Mouse (Mus musculus) heart, postnatal 0 days (tissue): ENCODE data around the gene RPS10-NUDT3. TPM values are rescaled to one million over a fixed set of nuclear protein-coding genes. Genes with fewer than 3 reads are reported as not detected.

ENCODE experiments used
- ATAC-seq: fragments of 200-750 bp; cut with Nextera tagmentation; 2 replicates; pipeline ENCODE4 v1.8.0; 2017; ENCODE audit warnings: low read depth, moderate number of reproducible peaks, moderate library complexity; ENCODE audit not compliant: insufficient read depth
- DNase-seq: peaks from one replicate; pipeline ENCODE4 v3.0.0-alpha.2; 2016; ENCODE audit warnings: low spot score
- H3K27ac ChIP-seq: fragments of 300-500 bp; sonication (generic); 2 replicates; pipeline ENCODE4 v1.5.1; 2014; ENCODE audit warnings: low read depth, mild to moderate bottlenecking
- H3K27me3 ChIP-seq: fragments of 300-500 bp; sonication (generic); 2 replicates; pipeline ENCODE4 v1.6.1; 2014; ENCODE audit warnings: low read length, mixed read lengths; ENCODE audit not compliant: control insufficient read depth, insufficient read depth
- H3K36me3 ChIP-seq: fragments of 300-500 bp; sonication (generic); replicated peaks from 2 replicates; pipeline ENCODE4 v1.6.1; 2014; ENCODE audit warnings: low read length, mixed read lengths; ENCODE audit not compliant: control insufficient read depth, insufficient read depth
- H3K4me1 ChIP-seq: fragments of 300-500 bp; sonication (generic); 2 replicates; pipeline ENCODE4 v1.6.1; 2014; ENCODE audit warnings: antibody characterized with exemption; ENCODE audit not compliant: control insufficient read depth, insufficient read depth
- H3K4me2 ChIP-seq: fragments of 300-500 bp; sonication (generic); 2 replicates; pipeline ENCODE4 v1.6.1; 2014; ENCODE audit warnings: low read depth, mild to moderate bottlenecking, low read length, moderate library complexity
- H3K4me3 ChIP-seq: fragments of 300-500 bp; sonication (generic); 2 replicates; pipeline ENCODE4 v1.5.1; 2014; ENCODE audit warnings: low read depth, low read length
- H3K9ac ChIP-seq: fragments of 300-500 bp; sonication (generic); replicated peaks from 2 replicates; pipeline ENCODE4 v1.6.1; 2014; ENCODE audit warnings: low read depth, low read length, mixed read lengths
- H3K9me3 ChIP-seq: fragments of 300-500 bp; sonication (generic); replicated peaks from 2 replicates; pipeline ENCODE4 v1.6.1; 2016; ENCODE audit warnings: low read length; ENCODE audit not compliant: control insufficient read depth
- CTCF ChIP-seq: IDR thresholded peaks from 2 replicates; pipeline ENCODE4 v1.5.1; 2016; ENCODE audit warnings: antibody characterized with exemption, control low read depth, low read depth
- EP300 ChIP-seq: IDR thresholded peaks from 2 replicates; pipeline ENCODE4 v1.6.1; 2016; ENCODE audit warnings: antibody characterized with exemption, low read depth
- WGBS: fragments of 180-500 bp; shearing (Covaris S2); extraction: QIAGEN DNeasy Blood & Tissue Kit; methylation state at CpG from one replicate; pipeline ENCODE4 v1.1.7; 2014; 5-methylcytosine and 5-hydroxymethylcytosine counted together
- polyA plus RNA-seq: library from polyadenylated mRNA; unstranded; fragments of >200 nt; fragmentation: Nextera tagmentation; extraction: Ambion mirVana; gene quantifications from 2 replicates; pipeline ENCODE4 v1.2.1, GENCODE M21; 2015
- total RNA-seq: library from RNA; depleted of rRNA; stranded (reverse); fragments of >200 nt; gene quantifications from 2 replicates; pipeline ENCODE4 v1.2.3, GENCODE M21; 2014; ENCODE audit warnings: low replicate concordance; rRNA removed

The RPS10-NUDT3 gene
- total and polyA plus RNA-seq, 2 experiments from 2014 or later = not detected

DNA sequence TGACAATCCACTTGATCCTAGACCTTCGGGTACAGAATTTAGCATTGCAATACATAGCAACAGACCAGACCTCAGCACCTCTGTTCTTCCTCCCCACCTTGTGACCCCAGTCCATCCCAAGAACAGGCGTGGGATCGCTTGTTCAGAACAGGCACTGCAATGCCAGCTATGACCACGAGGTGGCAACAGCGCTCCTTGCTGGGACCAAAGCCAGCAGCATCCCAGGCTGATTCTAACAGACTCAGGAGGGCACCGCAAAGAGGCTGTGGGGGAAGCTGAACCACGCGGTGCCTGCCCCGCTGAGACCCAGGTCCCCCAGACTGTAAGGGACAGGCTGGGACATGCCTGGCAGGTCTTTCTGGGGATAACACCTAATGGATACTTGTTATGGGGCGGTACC lies 100.3 kb downstream of the RPS10-NUDT3 start:
- Histone ChIP-seq H3K4me2 (no peak overlapping the region), H3K36me3 (no peaks in the 10 kb centered on the region), H3K4me1 (no peaks in the 10 kb centered on the region), H3K9ac (no peak overlapping the region), H3K4me3 (no peak overlapping the region), H3K27ac (no peak overlapping the region), H3K27me3 (no peaks in the 10 kb centered on the region), H3K9me3 (no peaks in the 10 kb centered on the region)
- DNase-seq = peak; percentile 64
- TF ChIP-seq CTCF (peak; percentile 100), EP300 (no peak)
- peak; percentile 70 for ATAC-seq
- 7% methylated on average over 10 of the region's 10 CpGs for WGBS

GRCm38 (mm10) chr17:27533354-27533753 lies 101.7 kb downstream of the RPS10-NUDT3 start:
- no peaks in the 10 kb centered on the region for H3K9me3 ChIP-seq
- H3K4me3 ChIP-seq = no peak overlapping the region
- no peak overlapping the region for H3K9ac ChIP-seq
- ATAC-seq (no peak), DNase-seq (no peak)
- no peaks in the 10 kb centered on the region for H3K27me3 ChIP-seq
- TF ChIP-seq EP300 (no peak), CTCF (peak; percentile 18; the same call in 1 of the 2 replicates)
- H3K36me3 ChIP-seq = no peaks in the 10 kb centered on the region
- H3K4me1 ChIP-seq = no peaks in the 10 kb centered on the region
- no peak overlapping the region for H3K27ac ChIP-seq
- no peak overlapping the region for H3K4me2 ChIP-seq
- 75% methylated on average over 3 of the region's 3 CpGs for WGBS

- ATAC-seq (no peak), DNase-seq (no peak)
- H3K9ac ChIP-seq = no peak overlapping the region
- no peaks in the 10 kb centered on the region for H3K36me3 ChIP-seq
- no peak overlapping the region for H3K27ac ChIP-seq
- no peaks in the 10 kb centered on the region for H3K27me3 ChIP-seq
- H3K9me3 ChIP-seq = no peaks in the 10 kb centered on the region
- H3K4me2 ChIP-seq = no peak overlapping the region
- TF ChIP-seq CTCF (no peak), EP300 (no peak)
- 84% methylated on average over 8 of the region's 8 CpGs for WGBS
- no peaks in the 10 kb centered on the region for H3K4me1 ChIP-seq
- no peak overlapping the region for H3K4me3 ChIP-seq
Observed at GRCm38 (mm10) chr17:27532095-27532494, 102.9 kb downstream of the RPS10-NUDT3 start.

Other genes starting within 250 kb of the RPS10-NUDT3 start
- not detected in 2 replicates for gene Grm4, start 113.8 kb downstream of the RPS10-NUDT3 start, total RNA-seq
- gene Grm4, start 113.8 kb downstream of the RPS10-NUDT3 start, polyA plus RNA-seq = 0.03 TPM in 1 of 2 replicates, not detected in the other
- 108 TPM in 2 replicates for gene Hmga1, start 78.7 kb downstream of the RPS10-NUDT3 start, total RNA-seq
- gene Hmga1, start 78.7 kb downstream of the RPS10-NUDT3 start, polyA plus RNA-seq = 56.7 and 59.7 TPM in 2 replicates
- 11.1 and 13.4 TPM in 2 replicates for gene AI413582, start 69.5 kb downstream of the RPS10-NUDT3 start, total RNA-seq
- gene AI413582, start 69.5 kb downstream of the RPS10-NUDT3 start, polyA plus RNA-seq = 18.5 and 20.1 TPM in 2 replicates
- 159 and 184 TPM in 2 replicates for gene Nudt3, start 11.7 kb downstream of the RPS10-NUDT3 start, total RNA-seq
- gene Nudt3, start 11.7 kb downstream of the RPS10-NUDT3 start, polyA plus RNA-seq = 139 and 140 TPM in 2 replicates
- 1,352 and 1,440 TPM in 2 replicates for gene Rps10, start 1.4 kb upstream of the RPS10-NUDT3 start, total RNA-seq
- 486 and 524 TPM in 2 replicates for gene Rps10, start 1.4 kb upstream of the RPS10-NUDT3 start, polyA plus RNA-seq
- not detected in 2 replicates for gene Pacsin1, start 20.3 kb upstream of the RPS10-NUDT3 start, total RNA-seq
- 0.04 and 0.32 TPM in 2 replicates for gene Pacsin1, start 20.3 kb upstream of the RPS10-NUDT3 start, polyA plus RNA-seq
- gene Spdef, start 93.7 kb upstream of the RPS10-NUDT3 start, total RNA-seq = 0.15 and 5.1 TPM in 2 replicates
- gene Spdef, start 93.7 kb upstream of the RPS10-NUDT3 start, polyA plus RNA-seq = 0.22 and 0.26 TPM in 2 replicates
- gene D17Wsu92e, start 185.4 kb upstream of the RPS10-NUDT3 start, total RNA-seq = 80.6 and 85.7 TPM in 2 replicates
- gene D17Wsu92e, start 185.4 kb upstream of the RPS10-NUDT3 start, polyA plus RNA-seq = 12.5 and 15.0 TPM in 2 replicates
- gene Snrpc, start 202.9 kb upstream of the RPS10-NUDT3 start, total RNA-seq = 113 and 125 TPM in 2 replicates
- gene Snrpc, start 202.9 kb upstream of the RPS10-NUDT3 start, polyA plus RNA-seq = 182 and 185 TPM in 2 replicates
- 5.3 and 12.3 TPM in 2 replicates for gene Uhrf1bp1, start 221.2 kb upstream of the RPS10-NUDT3 start, total RNA-seq
- 1.4 and 1.9 TPM in 2 replicates for gene Uhrf1bp1, start 221.2 kb upstream of the RPS10-NUDT3 start, polyA plus RNA-seq